Mouse (Mus musculus): ENCODE results near the gene Ctsq.
"Not testable (repeated sequence)": the region's sequence is repeated elsewhere in the genome, so short reads cannot be mapped to it uniquely, and the experiment has no call there.

The Ctsq gene

DNA sequence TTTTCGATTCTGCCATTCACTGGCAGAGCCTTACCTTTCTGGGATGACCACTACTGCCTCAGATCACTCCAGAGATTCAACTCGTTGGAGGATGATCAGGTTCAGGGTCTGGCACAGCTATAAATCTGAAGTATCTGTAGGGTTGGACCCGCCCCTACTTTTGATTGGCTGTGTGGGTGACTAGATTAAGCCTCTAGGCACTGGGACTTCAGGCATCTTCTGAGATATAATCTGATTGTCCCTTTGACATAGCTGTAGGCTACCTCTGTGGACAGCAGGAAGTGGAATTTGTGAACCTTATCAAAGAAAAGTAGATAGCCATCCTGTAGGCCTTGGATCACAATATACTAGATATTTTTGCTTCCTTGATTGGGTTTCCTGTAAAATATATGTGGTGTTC lies at the start of gene Ctsq:
Gene Ctsq, minus strand, starts transcription at position 101 of the 400 bp plus-strand sequence.
- DNase-seq (ENCODE audit: low spot score in 2 of 2): no peak

DNA sequence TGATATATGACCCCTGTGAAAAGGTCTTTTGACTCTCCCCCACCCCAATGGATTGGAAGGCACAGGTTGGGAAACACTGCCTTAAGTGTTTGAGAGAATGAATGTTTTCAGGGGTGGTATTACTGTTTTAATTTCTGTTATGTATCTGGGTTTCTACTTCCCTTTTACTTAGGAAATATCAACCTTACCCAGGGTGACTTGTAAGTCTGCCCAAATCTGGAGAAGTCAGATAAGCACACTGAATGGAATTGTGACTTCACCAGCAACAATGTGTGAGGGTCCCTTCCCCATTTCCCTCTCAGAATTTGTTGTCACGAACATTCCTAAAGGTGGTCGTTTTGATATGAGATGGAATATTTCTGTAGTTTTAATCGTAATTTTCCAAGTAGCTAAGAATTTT lies 17.6 kb downstream of the Ctsq start:
- no peak for DNase-seq (ENCODE audit: low spot score in 2 of 2)

DNA sequence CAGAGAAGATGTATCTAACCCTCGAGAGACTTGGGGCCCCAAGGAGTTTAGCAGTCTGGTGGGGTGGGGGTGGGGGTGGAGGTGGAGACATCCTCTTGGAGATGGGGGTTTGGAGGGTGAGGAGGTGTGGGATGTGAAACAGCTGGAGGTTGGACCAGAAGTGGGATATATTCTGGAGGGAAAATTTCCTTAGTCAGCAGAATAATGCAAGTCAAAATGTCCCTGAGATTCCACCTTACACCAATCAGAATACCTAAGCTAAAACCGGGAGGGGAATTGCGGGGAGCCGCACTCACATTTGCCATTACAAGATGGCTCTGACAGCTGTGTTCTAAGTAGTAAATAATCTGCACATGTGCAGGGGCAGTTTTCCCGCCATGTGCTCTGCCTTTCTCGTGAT lies 18.6 kb downstream of the Ctsq start:
- DNase-seq (ENCODE audit: low spot score in 2 of 2): no peak

DNA sequence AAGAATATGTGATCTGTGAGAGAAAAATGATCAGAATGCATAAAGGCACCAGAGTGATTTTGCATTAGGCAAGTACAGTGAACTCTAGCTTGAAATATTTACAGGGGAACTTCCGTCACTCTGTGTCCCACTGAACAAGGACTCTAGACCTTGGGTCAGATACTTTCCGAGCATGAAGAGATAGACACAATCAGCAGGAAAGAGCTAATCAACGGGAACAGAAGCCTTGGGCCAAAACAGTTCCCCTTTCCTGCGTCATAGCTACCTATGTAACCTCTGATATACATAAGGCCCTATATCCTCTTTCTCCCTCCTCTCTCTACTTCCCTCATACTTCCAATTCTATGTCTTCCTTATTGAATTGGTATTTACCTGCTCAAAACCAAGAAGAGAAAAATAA lies 30.3 kb downstream of the Ctsq start:
- no peak for DNase-seq (ENCODE audit: low spot score in 2 of 2)

DNA sequence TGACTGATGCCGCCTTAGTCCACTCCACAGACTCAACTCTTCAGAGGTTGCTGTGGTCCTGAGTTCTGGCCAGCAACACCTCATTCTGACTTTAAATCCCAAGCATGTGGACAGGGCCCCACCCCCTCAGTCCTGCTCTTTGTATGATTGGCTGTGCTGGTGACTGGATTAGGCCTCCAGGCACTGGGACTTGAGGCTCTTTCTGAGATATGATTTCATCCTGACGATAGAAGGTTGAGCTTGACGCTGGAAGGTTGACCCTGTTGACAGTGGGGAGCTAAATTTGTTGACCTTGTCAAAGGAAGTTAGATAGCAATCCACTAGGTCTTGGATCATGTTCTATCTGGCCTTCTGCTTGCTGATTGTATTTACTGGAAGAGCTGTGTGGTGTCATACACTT lies 34.6 kb downstream of the Ctsq start, which contains the start of gene Ctsj:
Gene Ctsj, minus strand, starts transcription at position 101 of the 400 bp plus-strand sequence.
- no peak for DNase-seq (ENCODE audit: low spot score in 2 of 2)

DNA sequence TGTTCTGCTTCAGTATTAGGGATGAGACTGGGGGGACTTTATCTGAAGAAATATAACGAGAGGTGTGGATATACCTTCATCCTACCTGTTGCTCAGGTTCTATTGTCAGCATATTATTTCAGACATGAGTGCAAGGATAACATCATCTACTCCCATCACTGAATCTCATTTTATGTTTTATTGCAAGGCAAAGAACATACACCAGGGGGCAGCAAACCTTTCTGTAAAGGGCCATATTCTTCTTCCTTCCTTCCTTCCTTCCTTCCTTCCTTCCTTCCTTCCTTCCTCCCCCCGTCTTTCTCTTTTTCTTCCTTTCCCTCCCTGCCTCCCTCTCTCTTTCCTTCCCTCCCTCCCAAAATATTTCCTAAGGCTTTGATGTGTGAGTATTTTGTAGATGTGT lies 42.8 kb downstream of the Ctsq start:
- no peak for DNase-seq (ENCODE audit: low spot score in 2 of 2)

DNA sequence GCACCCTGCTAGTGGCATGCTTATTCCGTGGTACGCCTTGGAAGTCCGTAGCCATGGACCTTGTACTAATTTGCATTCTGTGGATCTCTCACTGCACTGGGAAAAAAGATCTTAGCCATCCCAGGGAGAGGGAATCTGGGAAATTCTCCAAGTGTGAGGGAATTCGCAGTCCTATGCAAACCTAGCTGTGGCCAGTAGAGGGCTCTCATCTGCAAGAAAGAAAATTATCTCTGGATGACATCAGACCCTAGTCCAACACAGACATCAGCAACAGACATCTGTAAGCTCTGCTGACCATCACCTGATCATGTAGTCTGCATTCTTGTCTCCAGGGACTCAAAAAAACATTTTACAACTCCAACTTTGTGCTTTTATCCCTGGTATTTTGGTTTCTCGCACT lies 53.5 kb downstream of the Ctsq start:
- DNase-seq (ENCODE audit: low spot score in 2 of 2): not testable (repeated sequence)
